Comparison of ENCODE assay signal across 14 mouse cellular contexts in genomic region chr11:55633901-55634300, GRCm38 (mm10). TPM values are rescaled to one million over a fixed set of nuclear protein-coding genes. Genes with fewer than 3 reads are reported as not detected.
DNase-seq lines count a peak whose midpoint lies in the region; ATAC-seq lines count a peak whose summit lies in the region.
"Had no signal": no experiment of that assay in that cellular context is flagged by ENCODE, and none has a peak within 500 bp of the region (broad histone marks: within the 10 kb centered on the region; RNA-seq: fewer than 3 reads in every experiment).

No protein-coding gene starts in this region.

- H3K36me3 ChIP-seq in neural tube, embryonic 15.5 days = no peaks in the 10 kb centered on the region
- H3K36me3 ChIP-seq in intestine, embryonic 16.5 days (ENCODE audit: control insufficient read depth, insufficient read depth, low read length) = no peaks in the 10 kb centered on the region
- H3K36me3 ChIP-seq: limb, embryonic 15.5 days had no signal

- DNase-seq in neural tube, embryonic 10.5 days (ENCODE audit: extremely low spot score, low spot score) = peak; percentile 61
- DNase-seq in embryo, embryonic 11 days = peak; percentile 46
- DNase-seq in layer of hippocampus, adult 9-11 months = peak; percentile 28
- no peak for DNase-seq in lung, adult 18-20 months
- DNase-seq in MN1 (ENCODE audit: low spot score) = no peak
- DNase-seq: lung, adult 2 months had no signal

- H3K27ac ChIP-seq in neural tube, embryonic 15.5 days (replicated peaks) = no peak overlapping the region
- H3K27ac ChIP-seq in intestine, embryonic 16.5 days (ENCODE audit: low read length) = no peak overlapping the region
- H3K27ac ChIP-seq: left cerebral cortex, adult 2 months; limb, embryonic 15.5 days had no signal

- ATAC-seq in neural tube, embryonic 15.5 days (ENCODE audit: low FRiP score) = no peak
- no peak for ATAC-seq in intestine, embryonic 16.5 days
- ATAC-seq: inflammation-experienced regulatory T-cells, adult 6 months had no signal

- H3K27me3 ChIP-seq in neural tube, embryonic 15.5 days (replicated peaks) = no peaks in the 10 kb centered on the region
- no peaks in the 10 kb centered on the region for H3K27me3 ChIP-seq in intestine, embryonic 16.5 days (replicated peaks; ENCODE audit: control insufficient read depth, insufficient read depth, low read length)
- H3K27me3 ChIP-seq: limb, embryonic 15.5 days had no signal

- no peaks in the 10 kb centered on the region for H3K9me3 ChIP-seq in neural tube, embryonic 15.5 days (replicated peaks)
- no peaks in the 10 kb centered on the region for H3K9me3 ChIP-seq in intestine, embryonic 16.5 days (ENCODE audit: control insufficient read depth, low read length)
- H3K9me3 ChIP-seq: limb, embryonic 15.5 days had no signal

- H3K9ac ChIP-seq in neural tube, embryonic 15.5 days (replicated peaks) = no peak overlapping the region
- no peak overlapping the region for H3K9ac ChIP-seq in intestine, embryonic 16.5 days (ENCODE audit: low read depth, low read length)
- H3K9ac ChIP-seq: limb, embryonic 15.5 days had no signal

- no peak overlapping the region for H3K4me3 ChIP-seq in neural tube, embryonic 15.5 days (replicated peaks)
- H3K4me3 ChIP-seq in intestine, embryonic 16.5 days (ENCODE audit: low read length) = no peak overlapping the region
- H3K4me3 ChIP-seq: left cerebral cortex, adult 2 months; limb, embryonic 15.5 days had no signal

- H3K4me2 ChIP-seq in neural tube, embryonic 15.5 days = no peak overlapping the region
- no peak overlapping the region for H3K4me2 ChIP-seq in intestine, embryonic 16.5 days (ENCODE audit: low read depth, low read length)
- H3K4me2 ChIP-seq: limb, embryonic 15.5 days had no signal

- H3K4me1 ChIP-seq in neural tube, embryonic 15.5 days = peaks cover 9% of the 10 kb centered on the region
- no peaks in the 10 kb centered on the region for H3K4me1 ChIP-seq in intestine, embryonic 16.5 days (ENCODE audit: control insufficient read depth, insufficient read depth, low read length)
- H3K4me1 ChIP-seq: limb, embryonic 15.5 days had no signal

RNA-seq across cellular contexts. Expression of gene Glra1, which starts 25.9 kb away (rescaled TPM):
- polyA plus RNA-seq in neural tube, embryonic 15.5 days (2015; fragmentation: Nextera tagmentation; extraction: Ambion mirVana) = 3.2 and 3.5 TPM in 2 replicates
- not detected in 2 replicates for polyA plus RNA-seq in intestine, embryonic 16.5 days (2015; fragmentation: Nextera tagmentation; extraction: Ambion mirVana)
- polyA plus RNA-seq: heart, postnatal 0 days; inflammation-experienced regulatory T-cells, adult 6 months; kidney, embryonic 16.5 days; lung, adult 2 months; stomach, embryonic 14.5 days had no signal

Comparison
In these comparisons a context has a peak if more than half of its experiments do, and no peak if none do; other contexts are left out.
1. DNase-seq: peak in neural tube, embryonic 10.5 days (single experiment), embryo, embryonic 11 days (single experiment) and layer of hippocampus, adult 9-11 months (single experiment); none in lung, adult 18-20 months (0 of 2) and MN1 (single experiment).